In genomic region chr6:98394589-98394988, GRCm38 (mm10) we compare ENCODE assay signal across 32 mouse cellular contexts. TPM values are rescaled to one million over a fixed set of nuclear protein-coding genes. Genes with fewer than 3 reads are reported as not detected.
A peak's percentile ranks its signal among the peaks of the same experiment; 100 is the strongest.
DNase-seq lines count a peak whose midpoint lies in the region; ATAC-seq and TF ChIP-seq lines count a peak whose summit lies in the region.
"Had no signal": no experiment of that assay in that cellular context is flagged by ENCODE, and none has a peak within 500 bp of the region (broad histone marks: within the 10 kb centered on the region; RNA-seq: fewer than 3 reads in every experiment).

No protein-coding gene starts in this region.

- H3K79me2 ChIP-seq in heart, adult 2 months (replicated peaks; ENCODE audit: control insufficient read depth, insufficient read depth, low read length) = no peaks in the 10 kb centered on the region

- H3K4me3 ChIP-seq in hindbrain, embryonic 11.5 days (ENCODE audit: low read depth, low read length) = no peak overlapping the region
- H3K4me3 ChIP-seq in hindbrain, embryonic 12.5 days = no peak overlapping the region
- H3K4me3 ChIP-seq in heart, adult 2 months = no peak overlapping the region
- H3K4me3 ChIP-seq: embryonic facial prominence, embryonic 12.5 days; embryonic facial prominence, embryonic 15.5 days; heart, embryonic 12.5 days; heart, embryonic 15.5 days; hindbrain, embryonic 10.5 days; hindbrain, embryonic 15.5 days had no signal

- no peak for TF ChIP-seq CTCF in heart, adult 2 months (IDR thresholded peaks at IDR 0.05)

- H3K27ac ChIP-seq in hindbrain, embryonic 11.5 days (ENCODE audit: low read depth, low read length) = no peak overlapping the region
- no peak overlapping the region for H3K27ac ChIP-seq in hindbrain, embryonic 12.5 days
- no peak overlapping the region for H3K27ac ChIP-seq in heart, adult 2 months
- H3K27ac ChIP-seq: embryonic facial prominence, embryonic 12.5 days; embryonic facial prominence, embryonic 15.5 days; heart, embryonic 15.5 days; hindbrain, embryonic 10.5 days; hindbrain, embryonic 15.5 days had no signal

- no peak for ATAC-seq in hindbrain, embryonic 11.5 days (ENCODE audit: low FRiP score)
- ATAC-seq in hindbrain, embryonic 12.5 days (ENCODE audit: low FRiP score) = no peak
- ATAC-seq: CD4-positive, CD25-positive, alpha-beta regulatory T cell, adult 4 months; forebrain, embryonic 14.5 days; forebrain, postnatal 0 days; intestine, postnatal 0 days had no signal

- H3K4me1 ChIP-seq in hindbrain, embryonic 11.5 days (replicated peaks; ENCODE audit: control insufficient read depth, insufficient read depth, low read length) = no peaks in the 10 kb centered on the region
- H3K4me1 ChIP-seq in hindbrain, embryonic 12.5 days = no peaks in the 10 kb centered on the region
- no peaks in the 10 kb centered on the region for H3K4me1 ChIP-seq in heart, adult 2 months (ENCODE audit: control insufficient read depth, insufficient read depth, low read length)
- H3K4me1 ChIP-seq: embryonic facial prominence, embryonic 12.5 days; embryonic facial prominence, embryonic 15.5 days; heart, embryonic 12.5 days; heart, embryonic 15.5 days; hindbrain, embryonic 10.5 days; hindbrain, embryonic 15.5 days had no signal

- no peak overlapping the region for H3K4me2 ChIP-seq in hindbrain, embryonic 11.5 days (replicated peaks; ENCODE audit: low read depth, low read length)
- no peak overlapping the region for H3K4me2 ChIP-seq in hindbrain, embryonic 12.5 days (replicated peaks)
- H3K4me2 ChIP-seq: embryonic facial prominence, embryonic 12.5 days; embryonic facial prominence, embryonic 15.5 days; heart, embryonic 12.5 days; heart, embryonic 15.5 days; hindbrain, embryonic 15.5 days had no signal

- no peak overlapping the region for H3K9ac ChIP-seq in hindbrain, embryonic 11.5 days (ENCODE audit: low read depth, low read length)
- no peak overlapping the region for H3K9ac ChIP-seq in hindbrain, embryonic 12.5 days
- H3K9ac ChIP-seq in heart, adult 2 months (ENCODE audit: low read depth, low read length) = no peak overlapping the region
- H3K9ac ChIP-seq: embryonic facial prominence, embryonic 12.5 days; embryonic facial prominence, embryonic 15.5 days; forebrain, postnatal 0 days; heart, embryonic 12.5 days; heart, embryonic 15.5 days; hindbrain, embryonic 15.5 days had no signal

- intact Hi-C loops in heart, adult 2 months (cut with DNase I) = no loop called here

- H3K36me3 ChIP-seq in hindbrain, embryonic 11.5 days (ENCODE audit: control insufficient read depth, insufficient read depth, low read length) = no peaks in the 10 kb centered on the region
- no peaks in the 10 kb centered on the region for H3K36me3 ChIP-seq in hindbrain, embryonic 12.5 days
- no peaks in the 10 kb centered on the region for H3K36me3 ChIP-seq in heart, adult 2 months (ENCODE audit: control insufficient read depth, insufficient read depth, low read length)
- H3K36me3 ChIP-seq: embryonic facial prominence, embryonic 12.5 days; embryonic facial prominence, embryonic 15.5 days; heart, embryonic 12.5 days; heart, embryonic 15.5 days; hindbrain, embryonic 10.5 days; hindbrain, embryonic 15.5 days had no signal

- no peaks in the 10 kb centered on the region for H3K9me3 ChIP-seq in hindbrain, embryonic 11.5 days (ENCODE audit: control insufficient read depth, low read length)
- no peaks in the 10 kb centered on the region for H3K9me3 ChIP-seq in hindbrain, embryonic 12.5 days (replicated peaks)
- H3K9me3 ChIP-seq: embryonic facial prominence, embryonic 12.5 days; embryonic facial prominence, embryonic 15.5 days; heart, embryonic 12.5 days; heart, embryonic 15.5 days; hindbrain, embryonic 10.5 days; hindbrain, embryonic 15.5 days had no signal

- TF ChIP-seq EP300 in heart, adult 2 months (IDR thresholded peaks at IDR 0.05; ENCODE audit: insufficient read depth, low read depth, low read length) = no peak

- TF ChIP-seq POLR2A in heart, adult 2 months (IDR thresholded peaks at IDR 0.05; ENCODE audit: insufficient read depth, low read depth, low read length) = no peak

- H3K27me3 ChIP-seq in hindbrain, embryonic 11.5 days (ENCODE audit: control insufficient read depth, insufficient read depth, low read length) = no peaks in the 10 kb centered on the region
- H3K27me3 ChIP-seq in hindbrain, embryonic 12.5 days = no peaks in the 10 kb centered on the region
- H3K27me3 ChIP-seq in heart, adult 2 months (ENCODE audit: control insufficient read depth, insufficient read depth, low read length) = no peaks in the 10 kb centered on the region
- H3K27me3 ChIP-seq: embryonic facial prominence, embryonic 12.5 days; embryonic facial prominence, embryonic 15.5 days; heart, embryonic 12.5 days; heart, embryonic 15.5 days; hindbrain, embryonic 15.5 days had no signal

- peak; percentile 4 for DNase-seq in hindbrain, embryonic 11.5 days (ENCODE audit: low spot score)
- DNase-seq in Muller cell, postnatal 12 days (ENCODE audit: inconsistent ontology term) = peak; percentile 10
- DNase-seq in brain, adult 2 months (ENCODE audit: low read depth, low spot score) = peak; percentile 81
- DNase-seq in heart, adult 2 months = no peak
- DNase-seq in heart, adult 11 months = no peak
- DNase-seq: adrenal gland, postnatal 10 days; adrenal gland, postnatal 36 days; cerebellum, adult 11-12 months; cerebellum, adult 8-10 months; cerebellum, postnatal 10 days; cerebellum, postnatal 36 days; forebrain, postnatal 0 days; gastrocnemius, postnatal 10 days; gastrocnemius, postnatal 36 days; heart, postnatal 10 days; heart, postnatal 36 days had no signal

- 50% methylated on average over 5 of the region's 5 CpGs for WGBS in hindbrain, embryonic 11.5 days
- WGBS in hindbrain, embryonic 12.5 days = 43% methylated on average over 5 of the region's 5 CpGs
- 70% methylated on average over 5 of the region's 5 CpGs for WGBS in heart, adult 2 months

RNA-seq across cellular contexts. Expression of gene Gm765, which starts 52.0 kb away (rescaled TPM):
- polyA plus RNA-seq in hindbrain, embryonic 11.5 days (2014; fragmentation: Nextera tagmentation; extraction: Ambion mirVana) = not detected in 2 replicates
- not detected in 2 replicates for polyA plus RNA-seq in hindbrain, embryonic 12.5 days (2016; fragmentation: Nextera tagmentation; extraction: Ambion mirVana)
- total RNA-seq in heart, adult 2 months (2021) = under 1 TPM in 1 of 2 experiments, not detected in 1; 0.11 TPM
- polyA plus RNA-seq in heart, adult 2 months (2012; rRNA removed) = 0.06 TPM in 1 of 2 replicates, not detected in the other
- total RNA-seq: adrenal gland, postnatal 10 days; adrenal gland, postnatal 36 days; forebrain, postnatal 0 days; granulocyte monocyte progenitor cell, adult 5-6 weeks; heart, postnatal 10 days; heart, postnatal 36 days; MEL had no signal
- polyA plus RNA-seq: brain, embryonic 14.5 days; C2C12; CD4-positive, CD25-positive, alpha-beta regulatory T cell, adult 4 months; embryonic facial prominence, embryonic 12.5 days; forebrain, embryonic 11.5 days; forebrain, embryonic 14.5 days; heart, embryonic 12.5 days; heart, embryonic 15.5 days; hindbrain, embryonic 10.5 days; intestine, embryonic 14.5 days; intestine, postnatal 0 days had no signal

Comparison
In these comparisons a context has a peak if more than half of its experiments do, and no peak if none do; other contexts are left out.
1. DNase-seq: peak in hindbrain, embryonic 11.5 days (single experiment), Muller cell, postnatal 12 days (single experiment) and brain, adult 2 months (single experiment); none in heart, adult 2 months (0 of 2) and heart, adult 11 months (single experiment).